Mouse (Mus musculus) neural tube, embryonic 10.5 days (tissue): ENCODE results near the gene Nub1.
A peak's percentile ranks its signal among the peaks of the same experiment; 100 is the strongest.
"Not testable (repeated sequence)": the region's sequence is repeated elsewhere in the genome, so short reads cannot be mapped to it uniquely, and the experiment has no call there.

Source experiments
- DNase-seq: peaks from one replicate; pipeline ENCODE4 v3.0.0-alpha.2; 2017; ENCODE audit warnings: low spot score; ENCODE audit errors: extremely low spot score

Gene Nub1

GRCm38 (mm10) chr5:24685366-24686093, at the start of gene Nub1:
Nub1 (plus strand) TSS chr5:24685532.
- peak; percentile 100 for DNase-seq

- DNase-seq: no peak
These were observed 48.3 kb upstream of the Nub1 start for GRCm38 (mm10) chr5:24636987-24637386.

- no peak for DNase-seq
These were observed 47.2 kb upstream of the Nub1 start for GRCm38 (mm10) chr5:24638131-24638530.

GRCm38 (mm10) chr5:24639081-24639480, 46.3 kb upstream of the Nub1 start:
- no peak for DNase-seq

- no peak for DNase-seq
These were observed 39.9 kb upstream of the Nub1 start for GRCm38 (mm10) chr5:24645454-24645853.

- DNase-seq: no peak
These were observed 36.1 kb upstream of the Nub1 start for GRCm38 (mm10) chr5:24649231-24649630.

GRCm38 (mm10) chr5:24649701-24650100, 35.6 kb upstream of the Nub1 start:
- DNase-seq: no peak

GRCm38 (mm10) chr5:24651356-24651755, 34.0 kb upstream of the Nub1 start:
- DNase-seq: no peak

GRCm38 (mm10) chr5:24651768-24652752, 33.3 kb upstream of the Nub1 start:
- peak; percentile 89 for DNase-seq

- DNase-seq: no peak
These were observed 32.6 kb upstream of the Nub1 start for GRCm38 (mm10) chr5:24652780-24653179.

- DNase-seq: no peak
These were observed 30.8 kb upstream of the Nub1 start for GRCm38 (mm10) chr5:24654491-24654890.

GRCm38 (mm10) chr5:24657113-24657512, 28.2 kb upstream of the Nub1 start:
- DNase-seq: no peak

- DNase-seq: no peak
These were observed 25.5 kb upstream of the Nub1 start for GRCm38 (mm10) chr5:24659708-24660423.

- DNase-seq: no peak
These were observed 23.9 kb upstream of the Nub1 start for GRCm38 (mm10) chr5:24661457-24661856.

GRCm38 (mm10) chr5:24674238-24674637, 11.1 kb upstream of the Nub1 start:
- peak; percentile 71 for DNase-seq

- no peak for DNase-seq
These were observed 3.9 kb upstream of the Nub1 start for GRCm38 (mm10) chr5:24681436-24681835.

GRCm38 (mm10) chr5:24684578-24685365, 560 bp upstream of the Nub1 start:
- peak; percentile 70 for DNase-seq

- DNase-seq: no peak
These were observed 844 bp downstream of the Nub1 start for GRCm38 (mm10) chr5:24686176-24686575.

- not testable (repeated sequence) for DNase-seq
These were observed 1.5 kb downstream of the Nub1 start for GRCm38 (mm10) chr5:24686671-24687420.

- DNase-seq: no peak
These were observed 2.4 kb downstream of the Nub1 start for GRCm38 (mm10) chr5:24687696-24688095.
